Mouse (Mus musculus) forebrain, embryonic 16.5 days (tissue): ENCODE results near the gene Sestd1. TPM values are rescaled to one million over a fixed set of nuclear protein-coding genes. Genes with fewer than 3 reads are reported as not detected.

ENCODE experiments used
- ATAC-seq: fragments of 200-750 bp; cut with Nextera tagmentation; 2 replicates; pipeline ENCODE4 v1.8.0; 2017; ENCODE audit warnings: mild to moderate bottlenecking, moderate library complexity
- H3K27ac ChIP-seq: fragments of 300-500 bp; sonication (generic); 2 replicates; pipeline ENCODE4 v1.5.1; 2014; ENCODE audit warnings: low read length, control low read depth
- H3K27me3 ChIP-seq: fragments of 300-500 bp; sonication (generic); replicated peaks from 2 replicates; pipeline ENCODE4 v1.6.1; 2014; ENCODE audit warnings: low read length; ENCODE audit not compliant: control insufficient read depth, insufficient read depth
- H3K36me3 ChIP-seq: fragments of 300-500 bp; sonication (generic); 2 replicates; pipeline ENCODE4 v1.6.1; 2014; ENCODE audit not compliant: control insufficient read depth, insufficient read depth
- H3K4me1 ChIP-seq: fragments of 300-500 bp; sonication (generic); replicated peaks from 2 replicates; pipeline ENCODE4 v1.6.1; 2014; ENCODE audit warnings: low read length; ENCODE audit not compliant: control insufficient read depth, insufficient read depth
- H3K4me2 ChIP-seq: fragments of 300-500 bp; sonication (generic); 2 replicates; pipeline ENCODE4 v1.6.1; 2014; ENCODE audit warnings: mild to moderate bottlenecking, low read length, control low read depth
- H3K4me3 ChIP-seq: fragments of 300-500 bp; sonication (generic); replicated peaks from 2 replicates; pipeline ENCODE4 v1.5.1; 2014; ENCODE audit warnings: mild to moderate bottlenecking, low read length, control low read depth
- H3K9ac ChIP-seq: fragments of 300-500 bp; sonication (generic); replicated peaks from 2 replicates; pipeline ENCODE4 v1.6.1; 2014; ENCODE audit warnings: low read depth, low read length, control low read depth
- H3K9me3 ChIP-seq: fragments of 300-500 bp; sonication (generic); 2 replicates; pipeline ENCODE4 v1.6.1; 2016; ENCODE audit warnings: low read length; ENCODE audit not compliant: control insufficient read depth
- WGBS: fragments of 180-500 bp; shearing (Covaris S2); extraction: QIAGEN DNeasy Blood & Tissue Kit; methylation state at CpG from one replicate; pipeline ENCODE4 v1.1.7; 2014; 5-methylcytosine and 5-hydroxymethylcytosine counted together
- polyA plus RNA-seq: library from polyadenylated mRNA; unstranded; fragments of >200 nt; fragmentation: Nextera tagmentation; extraction: Ambion mirVana; gene quantifications from 2 replicates; pipeline ENCODE4 v1.2.1, GENCODE M21; 2015

Gene Sestd1
- polyA plus RNA-seq, 1 experiment from 2014 or later = 38.4 TPM

DNA sequence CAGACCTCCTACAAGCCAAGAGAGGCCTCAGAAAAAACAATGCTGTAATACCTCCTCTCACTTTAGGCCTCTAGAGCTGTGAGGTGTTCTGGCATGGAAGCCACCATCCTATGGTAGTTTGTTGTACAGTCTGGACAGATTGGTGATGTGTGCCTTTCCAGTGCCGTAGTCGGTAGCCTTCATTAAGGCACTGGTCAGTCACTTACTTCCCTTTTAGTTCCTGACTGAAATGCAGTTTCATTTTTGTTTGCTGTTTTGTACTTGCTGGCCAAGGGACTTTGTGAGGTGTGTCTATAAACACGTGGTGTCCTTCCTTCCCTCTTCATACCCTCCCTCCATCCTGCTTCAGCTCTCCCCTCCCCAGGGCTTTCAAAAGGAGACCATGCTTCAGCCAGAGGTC, 24.1 kb upstream of the Sestd1 start:
- H3K27me3 ChIP-seq = no peaks in the 10 kb centered on the region

DNA sequence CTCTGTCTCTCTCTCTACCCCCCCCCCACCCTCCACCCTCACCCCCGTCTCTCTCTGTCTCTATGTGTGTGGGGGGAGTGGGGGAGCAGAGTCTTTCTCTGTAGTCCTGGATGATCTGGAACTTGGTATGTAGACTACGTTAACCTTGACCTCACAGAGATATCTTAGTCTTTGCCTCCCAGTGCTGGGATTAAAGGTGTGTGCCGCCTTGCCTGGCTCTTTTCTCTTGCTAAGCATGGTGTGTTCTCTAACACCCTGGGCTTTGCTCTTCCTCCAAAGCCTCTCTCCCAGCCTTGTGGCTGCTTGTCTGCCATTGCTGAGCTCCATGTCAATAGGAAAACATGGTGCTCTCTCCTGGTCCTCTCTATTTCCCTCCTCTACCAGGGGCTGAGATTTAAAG, 23.3 kb upstream of the Sestd1 start:
- no peaks in the 10 kb centered on the region for H3K36me3 ChIP-seq
- H3K27ac ChIP-seq = no peak overlapping the region
- no peak overlapping the region for H3K9ac ChIP-seq
- ATAC-seq = no peak
- no peak overlapping the region for H3K4me3 ChIP-seq
- no peaks in the 10 kb centered on the region for H3K9me3 ChIP-seq
- H3K4me1 ChIP-seq = no peaks in the 10 kb centered on the region
- no peak overlapping the region for H3K4me2 ChIP-seq
- no peaks in the 10 kb centered on the region for H3K27me3 ChIP-seq
- WGBS = 84% methylated on average over 3 of the region's 3 CpGs

More for the DNA sequence above, 24.1 kb upstream of the Sestd1 start:
- no peaks in the 10 kb centered on the region for H3K9me3 ChIP-seq
- no peaks in the 10 kb centered on the region for H3K36me3 ChIP-seq
- H3K4me2 ChIP-seq = no peak overlapping the region
- no peak overlapping the region for H3K4me3 ChIP-seq
- no peak overlapping the region for H3K9ac ChIP-seq
- ATAC-seq = no peak
- WGBS = 73% methylated on average over 3 of the region's 3 CpGs
- H3K27ac ChIP-seq = no peak overlapping the region
- H3K4me1 ChIP-seq = no peaks in the 10 kb centered on the region

- Histone ChIP-seq H3K36me3 (no peaks in the 10 kb centered on the region), H3K4me3 (no peak overlapping the region), H3K4me2 (no peak overlapping the region), H3K4me1 (no peaks in the 10 kb centered on the region), H3K27ac (no peak overlapping the region), H3K9me3 (no peaks in the 10 kb centered on the region), H3K27me3 (no peaks in the 10 kb centered on the region), H3K9ac (no peak overlapping the region)
- ATAC-seq = no peak
- 86% methylated on average over 6 of the region's 6 CpGs for WGBS
These were observed 22.4 kb upstream of the Sestd1 start for GRCm38 (mm10) chr2:77302655-77303348.

- Histone ChIP-seq H3K4me1 (no peaks in the 10 kb centered on the region), H3K27ac (no peak overlapping the region), H3K9me3 (no peaks in the 10 kb centered on the region), H3K9ac (no peak overlapping the region), H3K36me3 (no peaks in the 10 kb centered on the region), H3K4me3 (no peak overlapping the region), H3K27me3 (no peaks in the 10 kb centered on the region), H3K4me2 (no peak overlapping the region)
- 56% methylated on average over 9 of the region's 9 CpGs for WGBS
- ATAC-seq = peak; percentile 72
These were observed 21.4 kb upstream of the Sestd1 start for GRCm38 (mm10) chr2:77301687-77302389.

DNA sequence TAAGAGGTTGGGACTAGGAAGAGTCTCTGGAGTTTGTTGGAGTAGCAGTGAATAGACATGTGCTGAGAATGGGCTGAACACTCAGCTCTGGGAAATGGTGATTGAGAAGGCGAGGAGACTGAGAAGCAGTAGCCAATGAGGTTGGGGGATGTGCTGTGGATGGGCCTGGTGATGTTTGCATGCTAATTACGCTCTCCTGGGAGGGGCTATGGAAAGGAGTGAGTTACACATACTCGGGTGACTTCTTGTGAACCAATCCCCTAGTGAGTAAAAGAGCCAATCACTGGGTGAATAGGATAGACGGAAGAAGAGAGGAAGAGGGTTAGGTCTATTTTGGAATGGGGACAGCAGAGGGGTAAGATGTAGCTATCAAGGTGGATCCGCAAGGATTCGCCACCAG, 9.3 kb upstream of the Sestd1 start:
- ATAC-seq = no peak
- WGBS = 69% methylated on average over 6 of the region's 6 CpGs

DNA sequence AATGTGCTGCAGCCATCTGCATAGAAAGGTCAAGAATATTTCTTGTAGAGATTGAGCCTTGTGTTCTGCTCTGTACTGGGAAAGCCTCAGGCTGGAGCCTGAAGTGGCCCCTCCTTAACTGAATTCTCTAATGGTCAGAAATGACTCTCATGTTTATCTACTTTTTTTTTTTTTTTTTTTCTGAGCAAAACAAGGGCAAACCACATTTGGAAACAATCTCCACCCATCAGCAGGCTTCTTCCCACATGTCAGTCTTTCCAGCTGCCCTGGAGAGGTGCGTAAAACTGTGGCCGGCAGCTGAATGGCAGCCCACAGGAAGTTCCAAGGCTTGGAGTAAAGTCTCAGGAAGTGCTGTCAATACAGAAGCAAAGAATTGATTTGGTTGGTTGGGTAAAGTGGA, 6.4 kb upstream of the Sestd1 start:
- WGBS = 33% methylated on average over 2 of the region's 2 CpGs
- Histone ChIP-seq H3K9ac (no peak overlapping the region), H3K4me2 (no peak overlapping the region), H3K27ac (no peak overlapping the region), H3K4me3 (no peak overlapping the region), H3K4me1 (no peaks in the 10 kb centered on the region), H3K9me3 (no peaks in the 10 kb centered on the region), H3K36me3 (no peaks in the 10 kb centered on the region), H3K27me3 (no peaks in the 10 kb centered on the region)
- ATAC-seq = no peak

More for the DNA sequence above, 9.3 kb upstream of the Sestd1 start:
- Histone ChIP-seq H3K36me3 (no peaks in the 10 kb centered on the region), H3K9me3 (no peaks in the 10 kb centered on the region), H3K27me3 (no peaks in the 10 kb centered on the region), H3K27ac (no peak overlapping the region), H3K4me2 (no peak overlapping the region), H3K4me1 (no peaks in the 10 kb centered on the region), H3K4me3 (no peak overlapping the region), H3K9ac (no peak overlapping the region)

- Histone ChIP-seq H3K9me3 (no peaks in the 10 kb centered on the region), H3K4me1 (no peaks in the 10 kb centered on the region), H3K27ac (no peak overlapping the region), H3K4me3 (no peak overlapping the region), H3K27me3 (no peaks in the 10 kb centered on the region), H3K4me2 (no peak overlapping the region), H3K36me3 (no peaks in the 10 kb centered on the region), H3K9ac (no peak overlapping the region)
- ATAC-seq = no peak
- WGBS = 86% methylated on average over 2 of the region's 2 CpGs
These were observed 4.0 kb upstream of the Sestd1 start for GRCm38 (mm10) chr2:77284281-77284899.

GRCm38 (mm10) chr2:77279861-77280511, 406 bp downstream of the Sestd1 start:
- peak overlapping the region; percentile 87 for H3K27ac ChIP-seq
- peak; percentile 67 for ATAC-seq
- H3K4me2 ChIP-seq = peak overlapping the region; percentile 66
- H3K4me1 ChIP-seq = peaks cover 9% of the 10 kb centered on the region
- H3K9ac ChIP-seq = peak overlapping the region; percentile 100
- no peaks in the 10 kb centered on the region for H3K36me3 ChIP-seq
- no peaks in the 10 kb centered on the region for H3K9me3 ChIP-seq
- H3K4me3 ChIP-seq = peak overlapping the region; percentile 95
- WGBS = 1% methylated on average over 54 of the region's 57 CpGs
- H3K27me3 ChIP-seq = no peaks in the 10 kb centered on the region

DNA sequence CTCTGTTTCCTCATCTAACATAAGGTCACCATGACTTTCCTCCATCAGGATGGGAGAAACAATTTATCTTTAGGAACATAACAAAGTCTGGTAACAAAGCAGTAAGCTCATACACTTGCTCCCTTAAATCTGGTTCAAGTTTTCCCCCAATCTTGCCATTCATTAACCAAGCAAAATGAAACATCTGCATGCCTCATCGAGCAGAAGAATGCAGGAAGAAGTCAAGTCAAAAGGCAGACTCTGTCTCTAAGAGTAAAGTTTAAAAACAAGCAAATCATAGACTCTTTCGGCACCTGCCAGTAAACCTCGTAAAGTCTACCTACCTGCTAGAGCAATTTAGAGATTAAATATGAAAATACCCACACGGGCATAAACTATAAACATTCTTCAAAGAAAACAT, 3.1 kb downstream of the Sestd1 start:
- Histone ChIP-seq H3K4me1 (peaks cover 19% of the 10 kb centered on the region), H3K4me3 (no peak overlapping the region), H3K27me3 (no peaks in the 10 kb centered on the region), H3K9ac (no peak overlapping the region), H3K4me2 (no peak overlapping the region), H3K36me3 (no peaks in the 10 kb centered on the region), H3K9me3 (no peaks in the 10 kb centered on the region), H3K27ac (no peak overlapping the region)
- ATAC-seq = no peak
- 69% methylated on average over 4 of the region's 4 CpGs for whole genome bisulfite sequencing
